Mouse (Mus musculus) testis, adult 2 months (tissue): ENCODE measurements around the gene Gm20388. TPM values are rescaled to one million over a fixed set of nuclear protein-coding genes. Genes with fewer than 3 reads are reported as not detected.

Source experiments
- H3K27ac ChIP-seq: fragments of 200-500 bp; 2 replicates; pipeline ENCODE4 v1.5.1; 2012; ENCODE audit warnings: low read depth, low read length; ENCODE audit not compliant: control insufficient read depth, insufficient read depth
- H3K27me3 ChIP-seq: fragments of 200-500 bp; 2 replicates; pipeline ENCODE4 v1.6.1; 2012; ENCODE audit warnings: mild to moderate bottlenecking, low read length, moderate library complexity; ENCODE audit not compliant: control insufficient read depth, insufficient read depth
- H3K36me3 ChIP-seq: fragments of 200-500 bp; 2 replicates; pipeline ENCODE4 v1.6.1; 2012; ENCODE audit warnings: mild to moderate bottlenecking, low read length; ENCODE audit not compliant: control insufficient read depth, insufficient read depth
- H3K4me1 ChIP-seq: fragments of 200-500 bp; 2 replicates; pipeline ENCODE4 v1.6.1; 2012; ENCODE audit warnings: low read length; ENCODE audit not compliant: control insufficient read depth, insufficient read depth
- H3K4me3 ChIP-seq: fragments of 200-500 bp; 2 replicates; pipeline ENCODE4 v1.5.1; 2012; ENCODE audit warnings: low read depth, mild to moderate bottlenecking, low read length, moderate library complexity, mixed read lengths; ENCODE audit not compliant: control insufficient read depth
- CTCF ChIP-seq: fragments of 200-500 bp; IDR thresholded peaks from 2 replicates; pipeline ENCODE4 v1.5.1; 2012; ENCODE audit warnings: low read depth, mild to moderate bottlenecking, inconsistent platforms, low read length, moderate library complexity; ENCODE audit not compliant: control insufficient read depth, insufficient read depth, insufficient replicate concordance
- POLR2A ChIP-seq: fragments of 200-500 bp; IDR thresholded peaks from 2 replicates; pipeline ENCODE4 v1.6.1; 2012; ENCODE audit warnings: low read depth, mild to moderate bottlenecking, inconsistent platforms, low read length, moderate library complexity; ENCODE audit not compliant: control insufficient read depth
- polyA plus RNA-seq: library from polyadenylated mRNA; depleted of rRNA; stranded (reverse); fragments of >200 nt; gene quantifications from 2 replicates; pipeline ENCODE4 v1.2.3, GENCODE M21; 2012

Gene Gm20388
- polyA plus RNA-seq, 1 experiment = 5.6 TPM

GRCm38 (mm10) chr8:122751342-122751741 lies 2840.7 kb downstream of the Gm20388 start:
- Histone ChIP-seq H3K4me3 (no peak overlapping the region), H3K27ac (no peak overlapping the region), H3K4me1 (no peaks in the 10 kb centered on the region), H3K27me3 (no peaks in the 10 kb centered on the region), H3K36me3 (no peaks in the 10 kb centered on the region)
- TF ChIP-seq POLR2A (no peak), CTCF (no peak)

- H3K36me3 ChIP-seq = no peaks in the 10 kb centered on the region
- no peaks in the 10 kb centered on the region for H3K27me3 ChIP-seq
- no peak overlapping the region for H3K4me3 ChIP-seq
- TF ChIP-seq CTCF = no peak
- H3K27ac ChIP-seq = no peak overlapping the region
- H3K4me1 ChIP-seq = no peaks in the 10 kb centered on the region
Observed at GRCm38 (mm10) chr8:122752111-122752721, 2841.6 kb downstream of the Gm20388 start.

GRCm38 (mm10) chr8:122758597-122758996 lies 2848.0 kb downstream of the Gm20388 start:
- no peak for TF ChIP-seq CTCF
- TF ChIP-seq POLR2A = no peak
- Histone ChIP-seq H3K4me1 (no peaks in the 10 kb centered on the region), H3K4me3 (no peak overlapping the region), H3K27ac (no peak overlapping the region), H3K27me3 (no peaks in the 10 kb centered on the region), H3K36me3 (no peaks in the 10 kb centered on the region)

- Histone ChIP-seq H3K36me3 (no peaks in the 10 kb centered on the region), H3K27me3 (no peaks in the 10 kb centered on the region), H3K4me3 (no peak overlapping the region), H3K4me1 (no peaks in the 10 kb centered on the region), H3K27ac (no peak overlapping the region)
- no peak for TF ChIP-seq POLR2A
- TF ChIP-seq CTCF = no peak
Observed at GRCm38 (mm10) chr8:122760116-122760515, 2849.5 kb downstream of the Gm20388 start.

GRCm38 (mm10) chr8:122761109-122761508 lies 2850.5 kb downstream of the Gm20388 start:
- H3K4me1 ChIP-seq = no peaks in the 10 kb centered on the region
- H3K27me3 ChIP-seq = no peaks in the 10 kb centered on the region
- no peak for TF ChIP-seq POLR2A
- no peak for TF ChIP-seq CTCF

GRCm38 (mm10) chr8:122762731-122763266 lies 2852.2 kb downstream of the Gm20388 start:
- Histone ChIP-seq H3K27me3 (no peaks in the 10 kb centered on the region), H3K36me3 (no peaks in the 10 kb centered on the region)

More at GRCm38 (mm10) chr8:122761109-122761508, 2850.5 kb downstream of the Gm20388 start:
- H3K4me3 ChIP-seq = no peak overlapping the region
- H3K36me3 ChIP-seq = no peaks in the 10 kb centered on the region
- H3K27ac ChIP-seq = no peak overlapping the region

GRCm38 (mm10) chr8:122763267-122763738 lies 2852.7 kb downstream of the Gm20388 start:
- no peak overlapping the region for H3K27ac ChIP-seq

More at GRCm38 (mm10) chr8:122762731-122763266, 2852.2 kb downstream of the Gm20388 start:
- Histone ChIP-seq H3K27ac (no peak overlapping the region), H3K4me1 (no peaks in the 10 kb centered on the region), H3K4me3 (no peak overlapping the region)
- no peak for TF ChIP-seq POLR2A
- no peak for TF ChIP-seq CTCF

More at GRCm38 (mm10) chr8:122763267-122763738, 2852.7 kb downstream of the Gm20388 start:
- no peaks in the 10 kb centered on the region for H3K4me1 ChIP-seq
- no peaks in the 10 kb centered on the region for H3K27me3 ChIP-seq
- H3K4me3 ChIP-seq = no peak overlapping the region
- TF ChIP-seq CTCF (no peak), POLR2A (no peak)
- H3K36me3 ChIP-seq = no peaks in the 10 kb centered on the region
